8 mouse cellular contexts compared by ENCODE assay signal in the genomic region with DNA sequence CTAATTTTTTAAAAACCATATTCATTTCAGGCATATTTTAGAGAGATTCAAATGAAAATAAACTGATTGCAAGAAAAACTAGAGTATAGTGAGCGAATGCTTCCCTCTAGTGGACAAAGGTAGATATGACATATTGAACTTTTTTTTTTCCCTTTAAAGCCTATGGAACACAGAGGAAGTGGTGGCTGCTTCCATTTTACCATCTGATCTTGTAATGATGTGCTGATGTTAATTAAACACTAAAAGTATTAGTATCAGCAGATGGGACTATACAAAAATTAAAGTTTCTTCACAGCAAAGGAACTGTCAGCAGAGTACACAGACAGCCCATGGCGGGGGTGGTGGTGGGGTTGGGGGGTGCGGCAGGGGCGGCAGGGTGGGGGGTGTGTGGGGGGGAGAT. TPM values are rescaled to one million over a fixed set of nuclear protein-coding genes. Genes with fewer than 3 reads are reported as not detected.
DNase-seq lines count a peak whose midpoint lies in the region; ATAC-seq lines count a peak whose summit lies in the region.

No protein-coding gene starts in this region.

- peak; percentile 54 for ATAC-seq in CD4-positive, CD25-positive, alpha-beta regulatory T cell, adult 4 months
- ATAC-seq in megakaryocyte, adult 5-6 weeks (ENCODE audit: poor library complexity, severe bottlenecking) = peak; percentile 71; the same call in 1 of the 2 replicates
- no peak for ATAC-seq in erythroid progenitor cell, adult 5-6 weeks (replicated peaks; ENCODE audit: low FRiP score, poor library complexity, severe bottlenecking)

- peak; percentile 9 for DNase-seq in heart, adult 11 months
- DNase-seq in heart, adult 9 months (ENCODE audit: low spot score in 2 of 2) = no peak
- peak; percentile 59 for DNase-seq in embryo, embryonic 11 days
- DNase-seq in cerebellum, adult 9-11 months = no peak
- no peak for DNase-seq in adrenal gland, postnatal 36 days

RNA-seq across cellular contexts. Expression of a gene that starts 48.3 kb away (rescaled TPM):
- polyA plus RNA-seq in CD4-positive, CD25-positive, alpha-beta regulatory T cell, adult 4 months (2017; shearing (Covaris generic)) = not detected
- total RNA-seq in megakaryocyte, adult 5-6 weeks (2015) = not detected in 2 replicates
- not detected in 2 replicates for total RNA-seq in megakaryocyte, adult 5-6 weeks (2017)
- not detected in 2 replicates for total RNA-seq in erythroid progenitor cell, adult 5-6 weeks (2015; ENCODE audit: low replicate concordance)
- total RNA-seq in erythroid progenitor cell, adult 5-6 weeks (2017; ENCODE audit: low replicate concordance) = not detected in 2 replicates
- not detected for total RNA-seq in adrenal gland, postnatal 36 days (2021)

Comparison
In these comparisons a context has a peak if more than half of its experiments do, and no peak if none do; other contexts are left out.
1. DNase-seq: peak in heart, adult 11 months (single experiment) and embryo, embryonic 11 days (single experiment); none in heart, adult 9 months (0 of 2), cerebellum, adult 9-11 months (single experiment) and adrenal gland, postnatal 36 days (0 of 2).